Mouse (Mus musculus) brown adipose tissue, adult 24 weeks (tissue): ENCODE results near the gene Dolpp1. TPM values are rescaled to one million over a fixed set of nuclear protein-coding genes. Genes with fewer than 3 reads are reported as not detected.

ENCODE experiments used
- H3K27ac ChIP-seq: fragments of 200-500 bp; replicated peaks from 2 replicates; pipeline ENCODE4 v1.5.1; 2012; ENCODE audit warnings: low read depth, mild to moderate bottlenecking, low read length
- H3K4me1 ChIP-seq: fragments of 200-500 bp; 2 replicates; pipeline ENCODE4 v1.6.1; 2012; ENCODE audit warnings: low read length, mixed read lengths; ENCODE audit not compliant: control insufficient read depth, insufficient read depth, insufficient read length
- H3K4me3 ChIP-seq: fragments of 200-500 bp; 2 replicates; pipeline ENCODE4 v1.5.1; 2012; ENCODE audit warnings: low read depth, mild to moderate bottlenecking, low read length, moderate library complexity; ENCODE audit not compliant: insufficient read depth
- polyA plus RNA-seq: library from polyadenylated mRNA; stranded (reverse); fragments of >200 nt; gene quantifications from 2 replicates; pipeline ENCODE4 v1.2.4, GENCODE M21; 2012; ENCODE audit not compliant: missing spikeins, insufficient read depth, insufficient read length

Dolpp1 gene
- polyA plus RNA-seq, 1 experiment = 10.4 TPM

GRCm38 (mm10) chr2:30363773-30364650 lies 28.0 kb upstream of the Dolpp1 start, which contains the start of gene Miga2:
Gene Miga2, plus strand, starts transcription at chr2:30364233.
- H3K4me1 ChIP-seq = no peaks in the 10 kb centered on the region
- peak within 1 kb of the TSS; percentile 45 for H3K27ac ChIP-seq
- peak within 1 kb of the TSS; percentile 73 for H3K4me3 ChIP-seq

GRCm38 (mm10) chr2:30365281-30366069 lies 26.6 kb upstream of the Dolpp1 start:
- Histone ChIP-seq H3K4me1 (no peaks in the 10 kb centered on the region), H3K27ac (peak overlapping the region; percentile 45), H3K4me3 (peak overlapping the region; percentile 73)

- 0 out of 2 replicates have a peak overlapping the region, but pooled peaks have one; percentile 5 for H3K27ac ChIP-seq
- 0 out of 2 replicates have a peak overlapping the region, but pooled peaks have one; percentile 7 for H3K4me3 ChIP-seq
- no peaks in the 10 kb centered on the region for H3K4me1 ChIP-seq
These were observed 25.9 kb upstream of the Dolpp1 start for GRCm38 (mm10) chr2:30366203-30366602.

GRCm38 (mm10) chr2:30371544-30371943 lies 20.5 kb upstream of the Dolpp1 start:
- Histone ChIP-seq H3K27ac (no peak overlapping the region), H3K4me3 (no peak overlapping the region), H3K4me1 (peaks cover 3% of the 10 kb centered on the region; the same call in 1 of the 2 replicates)

GRCm38 (mm10) chr2:30372726-30373125 lies 19.3 kb upstream of the Dolpp1 start:
- Histone ChIP-seq H3K4me1 (peaks cover 3% of the 10 kb centered on the region; the same call in 1 of the 2 replicates), H3K4me3 (no peak overlapping the region), H3K27ac (no peak overlapping the region)

- peak overlapping the region; percentile 20; the same call in 1 of the 2 replicates for H3K27ac ChIP-seq
- H3K4me1 ChIP-seq = peaks cover 11% of the 10 kb centered on the region
- no peak overlapping the region for H3K4me3 ChIP-seq
These were observed 16.2 kb upstream of the Dolpp1 start for GRCm38 (mm10) chr2:30375893-30376292.

GRCm38 (mm10) chr2:30377721-30378120 lies 14.3 kb upstream of the Dolpp1 start:
- Histone ChIP-seq H3K4me1 (peaks cover 16% of the 10 kb centered on the region), H3K27ac (peak overlapping the region; percentile 77)

GRCm38 (mm10) chr2:30379307-30379706 lies 12.7 kb upstream of the Dolpp1 start:
- Histone ChIP-seq H3K27ac (peak overlapping the region; percentile 90), H3K4me1 (peaks cover 16% of the 10 kb centered on the region), H3K4me3 (no peak overlapping the region)

More at GRCm38 (mm10) chr2:30377721-30378120, 14.3 kb upstream of the Dolpp1 start:
- H3K4me3 ChIP-seq = no peak overlapping the region

GRCm38 (mm10) chr2:30380564-30381376 lies 11.3 kb upstream of the Dolpp1 start:
- H3K4me3 ChIP-seq = no peak overlapping the region
- peak overlapping the region; percentile 90 for H3K27ac ChIP-seq
- peaks cover 13% of the 10 kb centered on the region for H3K4me1 ChIP-seq

- Histone ChIP-seq H3K4me1 (peaks cover 13% of the 10 kb centered on the region), H3K4me3 (no peak overlapping the region), H3K27ac (peak overlapping the region; percentile 86)
These were observed 10.7 kb upstream of the Dolpp1 start for GRCm38 (mm10) chr2:30381377-30381725.

GRCm38 (mm10) chr2:30384814-30385213 lies 7.2 kb upstream of the Dolpp1 start:
- H3K4me3 ChIP-seq = no peak overlapping the region
- H3K27ac ChIP-seq = peak overlapping the region; percentile 28
- H3K4me1 ChIP-seq = peaks cover 15% of the 10 kb centered on the region

GRCm38 (mm10) chr2:30385591-30385990 lies 6.5 kb upstream of the Dolpp1 start:
- Histone ChIP-seq H3K27ac (peak overlapping the region; percentile 41), H3K4me1 (peaks cover 10% of the 10 kb centered on the region), H3K4me3 (no peak overlapping the region)

- Histone ChIP-seq H3K4me1 (peaks cover 7% of the 10 kb centered on the region), H3K27ac (peak overlapping the region; percentile 75), H3K4me3 (no peak overlapping the region)
These were observed 5.1 kb upstream of the Dolpp1 start for GRCm38 (mm10) chr2:30386913-30387312.

- Histone ChIP-seq H3K4me1 (peaks cover 5% of the 10 kb centered on the region), H3K4me3 (no peak overlapping the region), H3K27ac (no peak overlapping the region)
These were observed 3.1 kb upstream of the Dolpp1 start for GRCm38 (mm10) chr2:30389000-30389399.
